Mouse (Mus musculus) embryonic fibroblast, embryonic 13.5 days (primary cell): Measurements from ENCODE around the gene Cir1.

ENCODE experiments used
- CTCF ChIP-seq: IDR thresholded peaks from 2 replicates; pipeline ENCODE4 v1.5.1; 2011; ENCODE audit warnings: mild to moderate bottlenecking, control low read depth, low read length, moderate library complexity, borderline replicate concordance; ENCODE audit not compliant: insufficient read depth
- POLR2A ChIP-seq: IDR thresholded peaks from 2 replicates; pipeline ENCODE4 v1.6.1; 2011; ENCODE audit warnings: low read depth, mild to moderate bottlenecking, control low read depth, low read length, moderate library complexity

- TF ChIP-seq POLR2A: no peak
- no peak for TF ChIP-seq CTCF
These were observed 44.2 kb downstream of the Cir1 start for GRCm38 (mm10) chr2:73268281-73268680.
